Mouse (Mus musculus): Measurements from ENCODE around the gene Ankrd27.

DNA sequence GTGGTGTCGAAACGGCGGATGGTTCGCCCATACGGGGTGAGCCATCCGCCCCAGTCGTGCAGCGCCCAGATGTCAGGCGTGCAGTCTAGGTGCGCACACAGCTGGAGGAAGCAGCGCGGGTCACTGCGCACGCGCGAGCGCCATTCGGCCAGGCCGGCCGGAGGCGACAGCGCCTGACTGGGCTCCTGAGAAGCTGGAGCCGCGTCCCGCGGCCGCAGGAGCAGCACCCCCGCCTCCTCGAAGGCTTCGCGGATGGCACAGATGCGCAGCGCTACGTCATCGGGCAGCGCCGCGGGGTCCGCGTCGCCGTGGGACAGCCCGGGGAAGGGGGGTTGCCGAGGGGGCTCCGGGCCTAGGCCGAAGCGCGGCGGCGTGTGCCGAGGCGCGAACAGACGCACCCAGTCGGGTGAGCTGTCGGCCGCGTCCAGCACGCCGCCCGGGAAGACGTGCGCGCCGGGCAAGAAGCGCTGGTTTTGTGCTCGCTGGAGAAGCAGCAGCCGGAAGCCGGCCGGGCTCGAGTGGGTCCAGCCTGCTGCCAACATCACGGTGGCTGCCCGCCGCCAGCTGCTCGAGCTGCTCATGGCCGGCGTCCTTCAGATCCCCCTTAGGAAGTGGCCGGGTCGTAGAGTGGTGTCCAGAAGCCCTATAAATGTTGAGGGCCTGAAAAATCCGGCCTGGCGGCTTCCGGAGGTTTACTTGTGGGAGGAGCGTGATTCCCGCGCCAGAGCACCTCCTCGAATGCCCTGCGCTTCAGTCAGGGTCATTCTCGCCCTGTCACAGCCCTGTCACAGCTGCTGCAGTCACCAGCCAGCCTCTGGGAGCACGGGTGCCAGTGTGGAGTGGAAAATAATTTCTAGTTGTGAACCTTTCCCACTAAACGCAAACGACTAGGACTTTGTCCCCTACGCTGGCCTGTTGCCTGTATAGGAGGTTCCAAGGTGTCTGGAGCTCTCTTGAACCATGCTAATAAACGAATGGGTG, 30.5 kb upstream of the Ankrd27 start:
- TF ChIP-seq EP300 (IDR thresholded peaks at IDR 0.05; ENCODE audit: low read depth) (0 out of 2 replicates have a peak, but pooled peaks have one; percentile 29), CTCF (IDR thresholded peaks at IDR 0.05; ENCODE audit: low read depth) (no peak)

Data from liver, postnatal 0 days (tissue).